Mouse (Mus musculus) sigmoid colon, adult 10 weeks (tissue): ENCODE results near the gene Sprr2a3. TPM values are rescaled to one million over a fixed set of nuclear protein-coding genes. Genes with fewer than 3 reads are reported as not detected.

Experiments
- polyA plus RNA-seq: library from polyadenylated mRNA; stranded (reverse); fragments of 350-450 nt; fragmentation: Illumina TruSeq; extraction: RNeasy Lipid Tissue Mini Kit (QIAGEN cat#74804); gene quantifications from one replicate; pipeline ENCODE4 v1.2.3, GENCODE M21; 2014; ENCODE audit warnings: low read depth, low replicate concordance

Sprr2a3 gene
- polyA plus RNA-seq = 333 TPM

GRCm38 (mm10) chr3:92285101-92285500 is at the start of gene Sprr2a3:
Gene Sprr2a3 (plus strand): TSS chr3:92285417.

GRCm38 (mm10) chr3:92316320-92316719 is 31.1 kb downstream of the Sprr2a3 start, which contains the start of gene Sprr2b:
Gene Sprr2b (plus strand): TSS chr3:92316620.

DNA sequence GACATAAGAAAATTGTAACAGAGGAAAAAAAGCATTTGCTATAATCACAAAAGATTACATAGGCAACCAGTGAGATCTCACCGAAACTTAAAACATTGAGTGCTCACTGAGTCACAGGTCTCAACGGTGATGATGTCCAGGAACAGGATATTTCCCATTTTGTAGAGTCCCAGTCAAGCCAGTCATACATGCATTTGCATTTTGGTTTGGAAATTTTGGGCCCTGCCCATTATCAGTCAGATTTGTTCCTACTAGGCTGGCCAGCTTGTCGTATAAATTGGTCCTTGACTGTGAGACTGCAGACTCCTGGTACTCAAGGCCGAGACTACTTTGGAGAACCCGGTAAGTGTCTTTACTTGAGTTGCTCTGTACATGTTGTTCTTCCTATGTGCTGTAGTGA is 53.6 kb downstream of the Sprr2a3 start, which contains the start of gene Sprr2d:
Gene Sprr2d, plus strand, starts transcription at position 301 of the 400 bp plus-strand sequence.

Other genes starting within 250 kb of the Sprr2a3 start
- gene Lor, start 202.3 kb upstream of the Sprr2a3 start, polyA plus RNA-seq = not detected
- not detected for gene Prr9, start 161.5 kb upstream of the Sprr2a3 start, polyA plus RNA-seq
- gene Lelp1, start 142.7 kb upstream of the Sprr2a3 start, polyA plus RNA-seq = not detected
- 1,777 TPM for gene Sprr2a1, start 69.6 kb upstream of the Sprr2a3 start, polyA plus RNA-seq
- gene Sprr2a2, start 69.5 kb upstream of the Sprr2a3 start, polyA plus RNA-seq = 3,571 TPM
- gene Sprr2b, start 31.2 kb downstream of the Sprr2a3 start, polyA plus RNA-seq = not detected
- not detected for gene Sprr2d, start 53.7 kb downstream of the Sprr2a3 start, polyA plus RNA-seq
- gene Sprr2e, start 66.7 kb downstream of the Sprr2a3 start, polyA plus RNA-seq = not detected
- gene Sprr2f, start 79.8 kb downstream of the Sprr2a3 start, polyA plus RNA-seq = not detected
- gene Sprr2h, start 100.3 kb downstream of the Sprr2a3 start, polyA plus RNA-seq = not detected
- gene Sprr2i, start 122.6 kb downstream of the Sprr2a3 start, polyA plus RNA-seq = not detected
- gene Sprr2j-ps, start 132.7 kb downstream of the Sprr2a3 start, polyA plus RNA-seq = not detected
- 5.2 TPM for gene Gm9774, start 144.0 kb downstream of the Sprr2a3 start, polyA plus RNA-seq
- not detected for gene Sprr2k, start 147.2 kb downstream of the Sprr2a3 start, polyA plus RNA-seq
- not detected for gene Sprr1b, start 153.4 kb downstream of the Sprr2a3 start, polyA plus RNA-seq
- not detected for gene Sprr3, start 173.3 kb downstream of the Sprr2a3 start, polyA plus RNA-seq
- 5.8 TPM for gene Sprr1a, start 200.5 kb downstream of the Sprr2a3 start, polyA plus RNA-seq
- gene Sprr4, start 215.1 kb downstream of the Sprr2a3 start, polyA plus RNA-seq = not detected
- gene 2310046K23Rik, start 249.1 kb downstream of the Sprr2a3 start, polyA plus RNA-seq = not detected